Mouse (Mus musculus) hindbrain, postnatal 0 days (tissue): ENCODE results near the gene Ltb4r1. TPM values are rescaled to one million over a fixed set of nuclear protein-coding genes. Genes with fewer than 3 reads are reported as not detected.

Experiments used
- ATAC-seq: fragments of 200-750 bp; cut with Nextera tagmentation; 2 replicates; pipeline ENCODE4 v1.8.0; 2017; ENCODE audit warnings: mild to moderate bottlenecking, moderate TSS enrichment, moderate library complexity
- DNase-seq: peaks from one replicate; pipeline ENCODE4 v3.0.0-alpha.2; 2015; ENCODE audit warnings: low spot score
- H3K27ac ChIP-seq: fragments of 300-500 bp; sonication (generic); 2 replicates; pipeline ENCODE4 v1.5.1; 2014; ENCODE audit warnings: mild to moderate bottlenecking
- H3K27me3 ChIP-seq: fragments of 300-500 bp; sonication (generic); 2 replicates; pipeline ENCODE4 v1.6.1; 2014; ENCODE audit warnings: low read length, mixed read lengths; ENCODE audit not compliant: insufficient read depth
- H3K36me3 ChIP-seq: fragments of 300-500 bp; sonication (generic); 2 replicates; pipeline ENCODE4 v1.6.1; 2014; ENCODE audit warnings: low read length, mixed read lengths; ENCODE audit not compliant: insufficient read depth
- H3K4me1 ChIP-seq: fragments of 300-500 bp; sonication (generic); 2 replicates; pipeline ENCODE4 v1.6.1; 2014; ENCODE audit warnings: antibody characterized with exemption, low read length, mixed read lengths; ENCODE audit not compliant: insufficient read depth
- H3K4me2 ChIP-seq: fragments of 300-500 bp; sonication (generic); 2 replicates; pipeline ENCODE4 v1.6.1; 2014; ENCODE audit warnings: low read depth, mild to moderate bottlenecking, low read length, moderate library complexity, mixed read lengths
- H3K4me3 ChIP-seq: fragments of 300-500 bp; sonication (generic); 2 replicates; pipeline ENCODE4 v1.5.1; 2014; ENCODE audit warnings: low read length
- H3K9ac ChIP-seq: fragments of 300-500 bp; sonication (generic); replicated peaks from 2 replicates; pipeline ENCODE4 v1.6.1; 2014; ENCODE audit warnings: mild to moderate bottlenecking, low read length, moderate library complexity, mixed read lengths
- H3K9me3 ChIP-seq: fragments of 300-500 bp; sonication (generic); 2 replicates; pipeline ENCODE4 v1.6.1; 2016; ENCODE audit warnings: low read length, mixed read lengths
- CTCF ChIP-seq: IDR thresholded peaks from 2 replicates; pipeline ENCODE4 v1.5.1; 2016; ENCODE audit warnings: antibody characterized with exemption, control low read depth, low read depth
- WGBS: fragments of 180-500 bp; shearing (Covaris S2); extraction: QIAGEN DNeasy Blood & Tissue Kit; methylation state at CpG from one replicate; pipeline ENCODE4 v1.1.7; 2014; 5-methylcytosine and 5-hydroxymethylcytosine counted together
- polyA plus RNA-seq: library from polyadenylated mRNA; unstranded; fragments of >200 nt; fragmentation: Nextera tagmentation; extraction: Ambion mirVana; gene quantifications from 2 replicates; pipeline ENCODE4 v1.2.1, GENCODE M21; 2015
- total RNA-seq: library from RNA; depleted of rRNA; stranded (reverse); fragments of >200 nt; gene quantifications from 2 replicates; pipeline ENCODE4 v1.2.3, GENCODE M21; 2014

The Ltb4r1 gene
- total and polyA plus RNA-seq, 2 experiments from 2014 or later, result 0.52 to 0.64 TPM

GRCm38 (mm10) chr14:55721700-55722437 lies 43.9 kb upstream of the Ltb4r1 start, which contains the start of gene Rabggta:
TSS of gene Rabggta (minus strand) at chr14:55722263.
- DNase-seq, result peak; percentile 97
- ATAC-seq, result peak; percentile 97
- peak within 1 kb of the TSS; percentile 60 for H3K9ac ChIP-seq
- 0 out of 2 replicates have a peak, but pooled peaks cover 4% of the 10 kb centered on the region for H3K4me1 ChIP-seq
- H3K36me3 ChIP-seq, result 0 out of 2 replicates have a peak, but pooled peaks cover 3% of the 10 kb centered on the region
- peak within 1 kb of the TSS; percentile 75 for H3K27ac ChIP-seq
- peak within 1 kb of the TSS; percentile 60 for H3K4me3 ChIP-seq
- TF ChIP-seq CTCF, result peak; percentile 99
- no peaks in the 10 kb centered on the region for H3K9me3 ChIP-seq
- under 1% methylated on average over 50 of the region's 50 CpGs for WGBS
- H3K27me3 ChIP-seq, result no peaks in the 10 kb centered on the region
- H3K4me2 ChIP-seq, result peak within 1 kb of the TSS; percentile 57

GRCm38 (mm10) chr14:55722438-55722945 lies 43.3 kb upstream of the Ltb4r1 start:
- Histone ChIP-seq H3K9ac (no peak overlapping the region), H3K4me2 (peak overlapping the region; percentile 57; the same call in 1 of the 2 replicates), H3K36me3 (0 out of 2 replicates have a peak, but pooled peaks cover 3% of the 10 kb centered on the region), H3K4me3 (peak overlapping the region; percentile 60), H3K27ac (no peak overlapping the region), H3K27me3 (no peaks in the 10 kb centered on the region), H3K9me3 (no peaks in the 10 kb centered on the region), H3K4me1 (0 out of 2 replicates have a peak, but pooled peaks cover 4% of the 10 kb centered on the region)
- TF ChIP-seq CTCF, result no peak
- ATAC-seq (peak; percentile 20), DNase-seq (no peak)
- WGBS, result 45% methylated on average over 8 of the region's 8 CpGs

DNA sequence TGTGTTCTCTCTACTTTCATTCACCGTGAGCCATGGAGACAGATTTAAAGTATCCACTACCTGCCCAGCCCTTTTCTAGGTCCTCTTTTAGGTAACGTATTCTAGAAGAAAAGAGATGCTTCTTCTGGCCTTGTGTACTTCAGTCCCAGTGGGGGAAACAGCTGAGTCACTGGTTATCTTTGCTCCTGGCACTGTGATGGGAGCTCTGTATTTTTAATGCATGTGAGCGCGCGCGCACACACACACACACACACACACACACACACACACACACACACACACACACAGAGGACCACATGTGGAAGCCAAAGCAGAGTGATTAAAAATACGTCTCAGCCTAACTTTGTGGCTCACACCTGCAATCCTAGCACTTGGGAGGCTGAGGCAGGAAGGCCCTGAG lies 42.3 kb upstream of the Ltb4r1 start:
- H3K9me3 ChIP-seq, result no peaks in the 10 kb centered on the region
- 91% methylated on average over 7 of the region's 7 CpGs for WGBS
- H3K27me3 ChIP-seq, result no peaks in the 10 kb centered on the region
- H3K4me3 ChIP-seq, result no peak overlapping the region
- no peak overlapping the region for H3K9ac ChIP-seq
- TF ChIP-seq CTCF, result no peak
- ATAC-seq, result no peak
- no peak overlapping the region for H3K27ac ChIP-seq
- no peak for DNase-seq
- 0 out of 2 replicates have a peak, but pooled peaks cover 1% of the 10 kb centered on the region for H3K36me3 ChIP-seq
- no peak overlapping the region for H3K4me2 ChIP-seq
- peaks cover 6% of the 10 kb centered on the region; the same call in 1 of the 2 replicates for H3K4me1 ChIP-seq

GRCm38 (mm10) chr14:55724411-55724871 lies 41.3 kb upstream of the Ltb4r1 start:
- Histone ChIP-seq H3K4me1 (peaks cover 7% of the 10 kb centered on the region; the same call in 1 of the 2 replicates), H3K27me3 (no peaks in the 10 kb centered on the region), H3K4me3 (no peak overlapping the region), H3K9ac (no peak overlapping the region), H3K9me3 (no peaks in the 10 kb centered on the region), H3K27ac (no peak overlapping the region), H3K36me3 (no peaks in the 10 kb centered on the region), H3K4me2 (no peak overlapping the region)
- ATAC-seq (no peak), DNase-seq (no peak)
- no peak for TF ChIP-seq CTCF
- 70% methylated on average over 8 of the region's 8 CpGs for WGBS

DNA sequence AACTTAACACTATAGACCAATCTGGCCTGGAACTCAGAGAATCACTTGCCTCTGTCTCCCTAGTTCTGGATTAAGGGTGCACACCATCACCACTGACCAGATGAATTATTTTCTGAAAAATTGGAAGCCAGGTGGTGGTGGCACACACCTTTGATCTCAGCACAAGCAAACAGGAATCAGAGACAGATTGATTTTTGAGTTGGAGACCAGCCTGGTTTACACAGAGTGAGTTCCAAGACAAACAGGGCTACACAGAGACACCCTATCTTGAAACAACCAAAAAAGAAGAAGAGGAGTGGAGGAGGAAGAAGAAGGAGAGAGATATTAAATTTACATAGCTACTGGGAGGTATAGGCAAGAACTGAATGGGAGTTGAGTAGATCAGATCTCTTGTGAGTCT lies 39.5 kb upstream of the Ltb4r1 start:
- H3K9me3 ChIP-seq, result no peaks in the 10 kb centered on the region
- DNase-seq (no peak), ATAC-seq (no peak)
- no peak for TF ChIP-seq CTCF
- H3K4me2 ChIP-seq, result no peak overlapping the region
- no peak overlapping the region for H3K27ac ChIP-seq
- H3K36me3 ChIP-seq, result no peaks in the 10 kb centered on the region
- no peak overlapping the region for H3K9ac ChIP-seq
- H3K27me3 ChIP-seq, result no peaks in the 10 kb centered on the region
- peaks cover 10% of the 10 kb centered on the region for H3K4me1 ChIP-seq
- H3K4me3 ChIP-seq, result no peak overlapping the region

- H3K9ac ChIP-seq, result no peak overlapping the region
- H3K4me1 ChIP-seq, result peaks cover 7% of the 10 kb centered on the region
- H3K4me2 ChIP-seq, result no peak overlapping the region
These were observed 37.7 kb upstream of the Ltb4r1 start for GRCm38 (mm10) chr14:55727889-55728685.

More at GRCm38 (mm10) chr14:55727889-55728685, 37.7 kb upstream of the Ltb4r1 start:
- Histone ChIP-seq H3K36me3 (no peaks in the 10 kb centered on the region), H3K9me3 (no peaks in the 10 kb centered on the region), H3K27ac (no peak overlapping the region), H3K27me3 (no peaks in the 10 kb centered on the region), H3K4me3 (no peak overlapping the region)
- ATAC-seq (no peak), DNase-seq (no peak)
- WGBS, result 72% methylated on average over 8 of the region's 8 CpGs
- no peak for TF ChIP-seq CTCF
